Mouse (Mus musculus) kidney, postnatal 10 days (tissue): ENCODE measurements around the gene Stat5b.
A peak's percentile ranks its signal among the peaks of the same experiment; 100 is the strongest.

Experiments
- DNase-seq: peaks from one replicate; pipeline ENCODE4 v3.0.0; 2021; ENCODE audit warnings: mixed read lengths

Stat5b gene

DNA sequence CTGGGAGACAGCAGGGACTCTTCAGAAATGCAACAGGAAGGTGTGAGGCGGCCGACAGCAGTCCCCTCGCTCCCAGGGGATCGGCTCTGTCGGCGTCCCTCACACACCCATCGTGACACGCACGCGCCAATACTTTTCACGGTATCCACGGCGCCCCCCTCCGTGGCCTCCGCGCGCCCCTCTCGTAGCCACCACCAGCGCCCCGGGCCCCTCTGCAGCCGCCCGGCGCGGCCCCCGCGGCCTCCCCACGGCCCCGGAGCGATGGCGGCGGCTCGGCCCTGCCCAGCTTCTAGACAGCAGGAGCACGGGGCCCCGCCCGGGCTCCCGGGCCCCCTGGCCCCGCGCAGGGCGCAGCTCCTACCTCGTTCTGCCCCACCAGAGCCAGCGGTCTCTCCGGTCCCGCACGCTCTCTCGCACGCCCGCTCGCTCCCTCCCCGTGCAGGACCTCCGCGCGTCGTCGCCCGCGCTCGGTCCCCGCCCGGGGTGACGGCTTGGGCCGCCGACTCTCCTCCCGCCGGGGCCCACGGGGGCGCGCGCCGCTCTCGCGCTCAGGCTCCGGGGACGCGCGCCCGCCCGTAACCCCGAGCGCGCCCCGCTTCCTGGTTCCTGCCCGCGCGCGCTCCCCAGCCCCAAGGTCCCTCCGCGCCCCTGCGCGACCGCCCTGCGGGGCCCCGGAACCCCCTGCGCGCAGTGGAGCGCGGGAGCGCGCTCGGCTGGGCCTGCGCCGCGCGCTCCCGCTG, at the start of gene Stat5b:
Gene Stat5b (minus strand): TSS at position 687 of the 740 bp plus-strand sequence.
- DNase-seq: peak; percentile 89

GRCm38 (mm10) chr11:100898441-100899199, 48.1 kb upstream of the Stat5b start:
- no peak for DNase-seq

GRCm38 (mm10) chr11:100897294-100898231, 47.0 kb upstream of the Stat5b start:
- DNase-seq: no peak

- DNase-seq: no peak
These were observed 45.6 kb upstream of the Stat5b start for GRCm38 (mm10) chr11:100896078-100896477.

DNA sequence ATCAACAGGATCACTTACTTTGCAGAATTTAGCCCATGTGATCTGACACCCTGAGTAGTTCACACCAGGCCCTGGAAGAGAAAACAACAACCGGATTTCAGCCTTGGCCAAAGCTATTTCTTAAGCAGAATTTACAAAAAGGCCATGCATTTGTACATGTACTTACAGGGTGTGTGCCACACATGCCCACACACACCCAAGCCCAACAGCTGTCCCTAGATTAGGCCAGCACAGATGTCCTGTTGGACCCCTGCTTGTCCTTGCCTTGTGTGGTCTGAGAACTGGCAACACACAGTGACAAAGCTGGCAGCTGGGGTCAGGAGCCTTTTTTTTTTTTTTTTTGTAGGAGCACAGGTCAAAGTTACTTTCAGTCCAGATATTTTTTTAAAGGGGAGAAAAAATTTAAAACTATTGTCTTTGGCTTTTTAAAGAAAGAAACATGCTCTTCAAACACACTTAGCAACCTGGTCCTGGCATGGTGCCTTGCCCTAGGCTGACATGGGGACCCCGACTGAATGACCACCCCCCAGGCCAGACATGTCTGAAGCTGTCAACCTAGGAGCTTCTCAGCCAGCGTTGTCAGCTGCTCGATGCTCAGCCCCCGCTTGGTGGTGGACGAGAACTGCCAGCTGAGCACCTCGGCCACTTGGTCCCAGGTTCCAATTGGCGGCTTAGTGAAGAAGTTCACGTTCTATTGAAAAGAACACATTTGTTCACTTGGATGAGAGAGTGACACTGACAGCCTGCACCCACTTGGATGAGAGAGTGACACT, 43.8 kb upstream of the Stat5b start:
- no peak for DNase-seq

DNA sequence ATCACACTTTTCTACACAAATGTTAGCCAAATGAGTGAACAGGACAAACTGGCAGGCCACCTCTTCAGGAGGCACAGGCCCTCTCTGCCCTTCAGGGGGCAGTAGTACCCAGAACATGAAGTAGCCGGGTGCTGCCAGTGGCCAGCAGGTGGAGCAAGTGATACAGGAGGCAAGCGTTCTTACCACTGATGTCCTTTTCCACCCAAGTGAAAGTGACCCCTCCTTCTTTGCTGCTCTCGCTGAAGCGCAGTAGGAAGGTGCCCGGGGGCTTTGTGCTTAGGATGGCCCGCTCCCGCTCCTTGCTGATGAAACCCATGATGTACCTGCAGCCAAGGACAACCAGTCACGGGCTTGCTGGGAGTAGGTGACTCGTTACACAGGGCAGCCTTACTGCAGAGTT, 43.0 kb upstream of the Stat5b start:
- peak; percentile 94 for DNase-seq

DNA sequence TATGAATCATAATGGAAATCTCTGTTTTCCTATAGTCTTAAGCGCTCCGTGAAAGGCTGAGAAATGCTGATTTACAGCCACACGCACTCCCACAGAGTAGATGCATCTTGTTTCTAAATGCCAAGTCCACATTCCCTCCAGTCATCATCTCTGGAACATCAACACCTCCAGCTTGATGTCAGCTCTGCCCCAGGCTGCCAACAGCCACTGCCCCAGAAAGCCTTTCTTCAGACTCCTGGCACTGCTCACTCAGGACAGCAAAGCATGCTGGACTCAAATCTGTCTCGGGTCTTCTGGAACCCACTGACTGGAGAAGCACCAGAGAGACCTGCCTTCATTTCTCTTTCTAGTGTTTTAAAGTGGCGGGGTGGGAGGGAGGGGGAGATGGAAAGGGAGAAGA, 41.9 kb upstream of the Stat5b start:
- no peak for DNase-seq

- no peak for DNase-seq
These were observed 41.0 kb upstream of the Stat5b start for GRCm38 (mm10) chr11:100891256-100892123.

- DNase-seq: no peak
These were observed 40.0 kb upstream of the Stat5b start for GRCm38 (mm10) chr11:100890481-100890880.

DNA sequence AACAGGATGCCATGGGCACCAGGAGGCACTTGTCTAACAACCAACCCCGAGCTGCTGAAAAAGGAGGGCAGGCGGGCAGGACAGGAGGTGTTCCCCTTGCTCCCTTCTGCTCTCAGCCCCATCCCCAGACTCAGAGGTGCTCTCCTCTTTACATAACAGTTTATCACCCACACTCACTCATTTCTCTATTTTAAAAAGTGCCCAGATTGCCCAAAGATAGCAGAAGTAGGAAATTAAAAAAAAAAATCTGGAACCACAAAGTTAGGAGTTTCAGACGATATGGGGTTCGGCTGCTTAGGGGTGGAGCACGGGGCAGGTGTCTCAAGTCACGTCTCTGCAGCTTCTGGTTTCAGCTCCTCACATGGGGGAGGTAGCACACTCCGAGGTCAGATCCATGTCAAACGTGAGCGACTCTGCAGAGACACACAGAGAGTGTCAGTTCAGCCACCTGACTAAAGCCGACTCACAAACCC, 37.9 kb upstream of the Stat5b start:
- no peak for DNase-seq

GRCm38 (mm10) chr11:100887764-100888163, 37.2 kb upstream of the Stat5b start:
- no peak for DNase-seq

DNA sequence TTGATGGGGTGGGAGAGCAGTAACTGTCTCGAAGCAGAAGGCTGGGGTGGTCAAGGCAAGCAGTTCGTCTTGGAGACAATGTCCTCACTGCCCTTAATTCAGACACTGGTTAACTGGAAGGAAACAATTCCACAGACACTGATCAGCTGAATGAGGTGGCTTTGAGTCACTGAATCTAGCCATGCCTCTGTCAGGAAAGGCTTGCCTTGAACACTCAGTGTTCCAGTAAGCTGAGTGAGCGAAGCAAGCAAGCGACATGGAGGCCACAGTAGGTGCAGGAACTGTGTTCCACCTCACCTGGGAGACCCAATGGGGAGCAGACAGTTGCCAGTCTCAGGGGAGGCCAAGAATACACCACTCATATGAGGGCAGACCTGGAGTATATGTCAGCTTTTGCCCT, 36.7 kb upstream of the Stat5b start:
- no peak for DNase-seq

GRCm38 (mm10) chr11:100886188-100886740, 35.7 kb upstream of the Stat5b start:
- DNase-seq: no peak

GRCm38 (mm10) chr11:100885472-100885871, 34.9 kb upstream of the Stat5b start:
- no peak for DNase-seq

DNA sequence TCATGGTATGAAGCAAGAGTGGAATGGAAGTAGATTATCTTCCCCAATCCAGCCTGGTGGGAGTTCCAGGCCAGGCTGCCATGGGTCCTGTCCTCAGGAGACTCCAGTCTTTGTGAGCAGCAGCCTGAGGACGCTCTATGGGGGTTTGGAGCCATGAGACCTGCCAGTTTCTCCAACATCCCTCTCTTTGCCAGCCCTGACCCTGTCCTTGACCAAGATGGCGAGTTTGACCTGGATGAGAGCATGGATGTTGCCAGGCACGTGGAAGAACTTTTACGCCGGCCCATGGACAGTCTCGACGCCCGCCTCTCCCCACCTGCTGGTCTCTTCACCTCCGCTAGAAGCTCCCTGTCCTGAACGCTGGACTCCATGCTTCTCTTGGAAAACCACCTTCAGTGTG, 33.1 kb upstream of the Stat5b start:
- no peak for DNase-seq

- no peak for DNase-seq
These were observed 29.0 kb upstream of the Stat5b start for GRCm38 (mm10) chr11:100879321-100880078.

DNA sequence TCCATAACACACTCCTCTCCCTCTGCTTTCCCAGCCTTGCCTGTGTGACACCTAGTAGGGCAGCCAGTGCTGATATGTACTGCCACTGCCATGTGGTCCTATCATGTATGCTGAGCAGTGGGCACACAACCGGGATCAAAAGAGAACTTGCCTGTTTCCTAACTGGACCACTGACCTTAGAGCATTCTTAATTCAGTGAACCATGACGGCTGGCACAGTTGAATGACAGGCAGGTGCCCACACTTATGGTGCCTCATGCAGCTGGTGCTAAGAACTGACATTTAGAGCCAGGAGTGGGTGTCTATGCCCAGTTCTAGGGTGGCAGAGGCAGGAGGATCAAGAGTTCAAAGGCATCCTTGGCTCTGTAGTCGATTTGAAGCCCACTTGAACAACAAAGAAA, 25.2 kb upstream of the Stat5b start:
- no peak for DNase-seq

- no peak for DNase-seq
These were observed 20.4 kb upstream of the Stat5b start for GRCm38 (mm10) chr11:100870968-100871350.

DNA sequence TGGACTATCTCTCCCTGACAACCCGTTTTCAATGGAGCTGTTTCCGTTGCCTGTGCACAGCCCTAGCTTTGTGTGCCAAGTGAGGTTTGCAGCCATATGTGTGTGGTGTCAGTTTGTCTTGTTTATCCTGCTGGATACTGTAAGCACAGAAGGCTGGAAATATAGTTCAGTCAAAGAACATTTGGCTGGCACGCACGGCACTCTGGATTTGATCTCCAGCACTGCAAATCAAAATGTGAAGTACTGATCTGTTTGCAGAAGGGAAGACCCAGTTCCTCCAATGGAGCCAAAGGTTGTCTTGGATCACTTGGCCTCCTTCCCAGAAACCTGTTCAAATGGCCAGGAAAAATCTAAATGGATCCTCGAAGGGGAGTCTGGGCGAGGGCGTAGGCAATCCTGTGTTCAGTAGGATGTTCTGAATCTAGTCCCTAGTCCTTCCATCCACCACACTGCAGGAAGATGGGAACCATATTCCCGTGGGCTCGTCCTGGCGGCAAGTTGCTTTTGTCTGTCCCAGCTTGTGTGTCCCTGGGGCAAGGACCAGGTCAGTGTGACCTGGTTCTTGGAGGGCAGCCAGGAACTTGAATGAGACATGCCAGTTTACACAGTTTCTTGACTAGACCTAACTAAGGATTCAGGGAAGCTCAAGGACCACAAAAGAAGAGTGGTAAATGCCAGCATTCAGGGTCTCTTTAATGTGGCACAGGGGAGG, 19.9 kb upstream of the Stat5b start:
- peak; percentile 47 for DNase-seq
